Mouse (Mus musculus) cerebellum, postnatal 36 days (tissue): Measurements from ENCODE around the gene Psma5.
A peak's percentile ranks its signal among the peaks of the same experiment; 100 is the strongest.

Experiments used
- DNase-seq, 2 experiments: peaks; one replicate each; pipeline ENCODE4 v3.0.0; 2021 to 2022; ENCODE audit warnings: mixed read lengths in 2 of 2

Gene Psma5

GRCm38 (mm10) chr3:108306387-108306786, 49.7 kb downstream of the Psma5 start:
- DNase-seq = no peak

- DNase-seq = no peak
Observed at GRCm38 (mm10) chr3:108307485-108307884, 50.8 kb downstream of the Psma5 start.

- DNase-seq = no peak
Observed at GRCm38 (mm10) chr3:108310921-108311341, 54.2 kb downstream of the Psma5 start.

GRCm38 (mm10) chr3:108311688-108312087, 55.0 kb downstream of the Psma5 start:
- DNase-seq = no peak

DNA sequence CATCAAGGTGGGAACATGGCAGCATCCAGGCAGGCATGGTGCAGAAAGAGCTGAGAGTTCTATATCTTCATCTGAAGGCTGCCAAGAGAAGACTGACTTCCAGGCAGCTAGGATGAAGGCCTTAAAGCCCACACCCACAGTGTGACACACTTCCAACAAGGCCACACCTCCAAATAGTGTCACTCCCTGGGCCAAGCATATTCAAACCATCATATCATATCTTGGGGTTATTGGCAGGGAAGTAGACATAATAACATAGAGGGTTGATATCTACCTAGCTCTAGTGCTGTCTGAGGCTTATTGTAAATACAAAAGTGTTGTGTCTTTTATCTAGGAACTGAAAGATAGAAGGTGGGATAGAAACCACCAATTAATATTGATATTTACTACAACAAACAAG, 55.7 kb downstream of the Psma5 start:
- no peak for DNase-seq

GRCm38 (mm10) chr3:108313138-108313537, 56.4 kb downstream of the Psma5 start:
- no peak for DNase-seq

GRCm38 (mm10) chr3:108314038-108314675, 57.4 kb downstream of the Psma5 start:
- DNase-seq = no peak

DNA sequence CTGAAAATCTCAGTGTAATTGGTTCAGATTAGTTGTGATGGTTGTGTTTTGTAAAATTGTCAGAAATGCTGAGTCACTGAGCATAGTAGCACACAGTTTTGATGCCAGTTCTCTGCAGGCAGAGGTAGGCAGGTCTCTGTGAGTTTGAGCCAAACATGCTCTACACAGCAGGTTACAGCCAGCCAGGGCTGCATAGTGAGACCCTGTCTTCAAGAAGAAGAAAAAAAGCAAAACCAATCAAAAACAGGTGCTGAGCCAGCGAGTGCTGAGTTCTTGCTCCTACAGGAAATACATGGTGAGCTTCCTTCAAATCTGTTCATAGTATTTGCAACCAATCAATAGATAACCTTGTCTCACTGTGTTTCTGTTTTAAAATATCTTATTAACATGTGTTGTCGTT, 61.8 kb downstream of the Psma5 start:
- DNase-seq = no peak

GRCm38 (mm10) chr3:108321671-108322070, 64.9 kb downstream of the Psma5 start:
- peak in 1 of 2 experiments; percentile 27 for DNase-seq

- no peak for DNase-seq
Observed at GRCm38 (mm10) chr3:108322136-108322535, 65.4 kb downstream of the Psma5 start.

DNA sequence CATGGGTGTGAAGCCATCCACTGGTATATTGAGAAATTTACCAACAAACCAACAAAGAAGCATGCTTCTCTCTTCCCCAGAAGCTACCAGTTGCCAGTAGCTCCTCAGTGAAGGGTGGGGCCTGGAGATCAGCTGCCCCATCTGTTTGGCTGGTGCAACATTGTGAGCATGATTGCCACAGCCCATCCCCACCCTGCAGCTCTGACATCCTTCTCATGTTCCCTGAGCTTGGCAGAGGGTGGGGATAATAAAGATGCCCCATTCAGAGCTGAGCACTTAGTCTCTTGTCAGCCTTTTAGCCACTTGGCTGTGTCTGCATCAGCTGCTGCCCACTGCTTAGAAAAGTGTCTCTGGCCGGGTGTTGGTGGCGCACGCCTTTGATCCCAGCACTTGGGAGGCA, 66.2 kb downstream of the Psma5 start:
- DNase-seq = no peak

DNA sequence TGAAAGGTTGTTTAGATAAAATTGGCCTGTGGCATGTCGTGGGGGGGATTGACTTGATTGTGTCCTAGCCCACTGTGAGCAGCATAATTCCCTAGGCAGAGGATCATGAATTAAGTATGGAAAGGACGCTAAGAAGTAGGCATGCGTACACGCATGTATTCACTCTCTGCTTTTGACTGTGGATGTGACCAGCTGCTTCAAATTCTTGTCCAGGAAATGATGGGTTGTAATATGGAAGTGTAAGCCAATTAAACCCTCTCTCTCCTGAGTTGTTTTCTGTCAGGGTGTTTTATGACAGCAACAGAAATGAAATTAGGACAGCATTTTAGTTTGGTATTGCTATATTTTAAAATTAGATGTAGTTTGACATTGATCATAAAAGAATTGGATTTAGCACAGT, 68.1 kb downstream of the Psma5 start:
- no peak for DNase-seq

DNA sequence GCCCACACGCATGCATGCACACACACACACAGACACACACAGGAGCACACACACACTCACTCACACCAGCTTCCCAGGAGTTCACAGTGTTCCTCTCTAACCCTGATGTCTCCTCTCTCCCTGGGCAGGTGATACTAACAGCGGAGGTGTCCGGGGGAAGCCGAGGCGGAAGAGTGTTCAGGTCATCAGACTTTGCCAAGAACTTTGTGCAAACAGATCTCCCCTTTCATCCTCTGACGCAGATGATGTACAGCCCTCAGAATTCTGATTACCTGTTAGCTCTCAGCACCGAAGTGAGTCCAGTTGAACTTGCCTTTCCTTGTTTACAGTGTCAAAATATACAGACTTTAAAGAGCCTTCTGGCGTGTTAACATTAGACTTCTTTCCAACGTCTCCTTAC, 68.8 kb downstream of the Psma5 start:
- no peak for DNase-seq

DNA sequence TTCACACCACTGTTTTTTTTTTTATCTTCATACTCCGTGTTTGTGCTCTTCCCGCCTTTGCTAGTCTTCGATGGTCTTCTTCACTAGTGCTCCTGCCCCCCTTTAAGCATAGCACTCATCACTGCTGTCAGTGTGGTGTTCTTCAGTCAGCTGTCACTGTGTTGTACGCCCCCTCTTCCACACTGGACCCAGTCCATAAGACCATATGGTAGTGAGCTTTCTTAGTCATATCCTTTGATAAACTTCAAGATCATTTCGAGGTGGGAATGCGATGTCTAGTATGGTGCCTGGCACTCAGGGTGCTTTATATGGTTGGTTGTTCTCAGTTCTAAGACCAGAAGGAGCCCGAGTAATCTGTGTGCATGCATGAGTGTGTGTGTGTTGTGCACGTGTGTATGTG, 70.5 kb downstream of the Psma5 start:
- DNase-seq = no peak

DNA sequence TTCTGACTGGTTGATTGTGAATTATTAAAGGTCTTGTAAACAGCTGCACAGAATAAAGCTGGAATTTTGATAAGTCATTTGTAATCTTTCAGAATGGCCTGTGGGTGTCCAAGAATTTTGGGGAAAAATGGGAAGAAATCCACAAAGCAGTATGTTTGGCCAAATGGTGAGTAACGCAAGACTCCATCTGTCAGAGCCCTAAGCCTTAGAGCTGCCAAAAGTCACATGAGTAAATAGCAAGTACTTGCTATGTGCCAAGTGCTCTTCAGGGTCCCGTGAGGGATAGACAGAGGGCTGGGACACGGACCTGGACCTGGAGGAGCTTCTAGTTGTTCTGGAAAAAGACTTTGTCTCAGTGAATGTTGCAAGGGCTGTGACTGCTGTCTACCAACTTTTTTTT, 71.2 kb downstream of the Psma5 start:
- peak in 1 of 2 experiments; percentile 17 for DNase-seq

- DNase-seq = peak; percentile 37 to 54
Observed at GRCm38 (mm10) chr3:108328441-108328841, 71.7 kb downstream of the Psma5 start.
